Mouse (Mus musculus) frontal cortex, adult (tissue): Measurements from ENCODE around the gene Pck2.

ENCODE experiments used
- ATAC-seq: cut with Nextera tagmentation; 2 replicates; pipeline ENCODE4 v1.9.2; 2017; ENCODE audit warnings: mild to moderate bottlenecking, moderate library complexity, mixed read lengths; ENCODE audit not compliant: low TSS enrichment

The Pck2 gene

GRCm38 (mm10) chr14:55598521-55599390, 58.7 kb downstream of the Pck2 start:
- ATAC-seq = no peak
